Mouse (Mus musculus) embryonic facial prominence, embryonic 12.5 days (tissue): ENCODE results near the gene Dpy19l2. TPM values are rescaled to one million over a fixed set of nuclear protein-coding genes. Genes with fewer than 3 reads are reported as not detected.
"Not testable (repeated sequence)": the region's sequence is repeated elsewhere in the genome, so short reads cannot be mapped to it uniquely, and the experiment has no call there.

ENCODE experiments used
- ATAC-seq: fragments of 200-750 bp; cut with Nextera tagmentation; 2 replicates; pipeline ENCODE4 v1.8.0; 2017; ENCODE audit not compliant: insufficient number of reproducible peaks, insufficient read depth, low FRiP score, low TSS enrichment
- H3K27ac ChIP-seq: fragments of 300-500 bp; sonication (generic); 2 replicates; pipeline ENCODE4 v1.5.1; 2016; ENCODE audit warnings: mild to moderate bottlenecking
- H3K27me3 ChIP-seq: fragments of 300-500 bp; sonication (generic); 2 replicates; pipeline ENCODE4 v1.6.1; 2016; ENCODE audit warnings: mild to moderate bottlenecking, moderate library complexity
- H3K36me3 ChIP-seq: fragments of 300-500 bp; sonication (generic); 2 replicates; pipeline ENCODE4 v1.6.1; 2016; ENCODE audit warnings: mild to moderate bottlenecking
- H3K4me1 ChIP-seq: fragments of 300-500 bp; sonication (generic); 2 replicates; pipeline ENCODE4 v1.6.1; 2016
- H3K4me2 ChIP-seq: fragments of 300-500 bp; sonication (generic); replicated peaks from 2 replicates; pipeline ENCODE4 v1.6.1; 2016; ENCODE audit warnings: mild to moderate bottlenecking, moderate library complexity
- H3K4me3 ChIP-seq: fragments of 300-500 bp; sonication (generic); 2 replicates; pipeline ENCODE4 v1.5.1; 2016; ENCODE audit warnings: mild to moderate bottlenecking
- H3K9ac ChIP-seq: fragments of 300-500 bp; sonication (generic); 2 replicates; pipeline ENCODE4 v1.6.1; 2016; ENCODE audit warnings: mild to moderate bottlenecking, moderate library complexity
- H3K9me3 ChIP-seq: fragments of 300-500 bp; sonication (generic); 2 replicates; pipeline ENCODE4 v1.6.1; 2016; ENCODE audit warnings: mild to moderate bottlenecking, moderate library complexity
- WGBS: fragments of 180-500 bp; shearing (Covaris S2); methylation state at CpG from one replicate; pipeline ENCODE4 v1.1.7; 2016; 5-methylcytosine and 5-hydroxymethylcytosine counted together
- polyA plus RNA-seq: library from polyadenylated mRNA; unstranded; fragments of >200 nt; fragmentation: Nextera tagmentation; extraction: Ambion mirVana; gene quantifications from 2 replicates; pipeline ENCODE4 v1.2.1, GENCODE M21; 2016

Gene Dpy19l2
- 0.23 and 0.52 TPM in 2 replicates for polyA plus RNA-seq

- no peaks in the 10 kb centered on the region for H3K36me3 ChIP-seq
- H3K4me3 ChIP-seq = peak within 1 kb of the TSS; percentile 45
- peaks cover 6% of the 10 kb centered on the region; the same call in 1 of the 2 replicates for H3K27me3 ChIP-seq
- H3K4me2 ChIP-seq = peak within 1 kb of the TSS; percentile 92
- WGBS = 1% methylated on average over 45 of the region's 45 CpGs
- peak within 1 kb of the TSS; percentile 48 for H3K9ac ChIP-seq
- H3K27ac ChIP-seq = no peak within 1 kb of the TSS
- ATAC-seq = peak; percentile 77
- H3K9me3 ChIP-seq = no peaks in the 10 kb centered on the region
- no peaks in the 10 kb centered on the region for H3K4me1 ChIP-seq
Observed at GRCm38 (mm10) chr9:24695700-24696404, at the start of gene Dpy19l2. Gene Dpy19l2, minus strand, starts transcription at chr9:24696293.

- no peak overlapping the region for H3K4me2 ChIP-seq
- 87% methylated on average over 5 of the region's 5 CpGs for WGBS
Observed at GRCm38 (mm10) chr9:24744958-24745357, 48.9 kb upstream of the Dpy19l2 start.

GRCm38 (mm10) chr9:24701246-24701645, 5.2 kb upstream of the Dpy19l2 start:
- no peak overlapping the region for H3K4me2 ChIP-seq

More at GRCm38 (mm10) chr9:24744958-24745357, 48.9 kb upstream of the Dpy19l2 start:
- Histone ChIP-seq H3K9ac (no peak overlapping the region), H3K4me3 (no peak overlapping the region), H3K9me3 (no peaks in the 10 kb centered on the region), H3K4me1 (no peaks in the 10 kb centered on the region), H3K36me3 (no peaks in the 10 kb centered on the region), H3K27me3 (no peaks in the 10 kb centered on the region), H3K27ac (no peak overlapping the region)
- no peak for ATAC-seq

GRCm38 (mm10) chr9:24696405-24696778, 299 bp upstream of the Dpy19l2 start:
- Histone ChIP-seq H3K9ac (no peak overlapping the region), H3K27ac (no peak overlapping the region)

More at GRCm38 (mm10) chr9:24701246-24701645, 5.2 kb upstream of the Dpy19l2 start:
- Histone ChIP-seq H3K9me3 (no peaks in the 10 kb centered on the region), H3K36me3 (no peaks in the 10 kb centered on the region), H3K27me3 (peaks cover 6% of the 10 kb centered on the region; the same call in 1 of the 2 replicates), H3K27ac (no peak overlapping the region), H3K9ac (no peak overlapping the region), H3K4me3 (no peak overlapping the region), H3K4me1 (no peaks in the 10 kb centered on the region)
- no peak for ATAC-seq

GRCm38 (mm10) chr9:24637341-24637740, 58.8 kb downstream of the Dpy19l2 start:
- H3K4me1 ChIP-seq, H3K4me3 ChIP-seq, H3K4me2 ChIP-seq, H3K27ac ChIP-seq, H3K9ac ChIP-seq, H3K27me3 ChIP-seq, H3K36me3 ChIP-seq, ATAC-seq, H3K9me3 ChIP-seq: not testable (repeated sequence)
- 82% methylated on average over 2 of the region's 2 CpGs for WGBS

More at GRCm38 (mm10) chr9:24696405-24696778, 299 bp upstream of the Dpy19l2 start:
- Histone ChIP-seq H3K9me3 (no peaks in the 10 kb centered on the region), H3K36me3 (no peaks in the 10 kb centered on the region), H3K27me3 (peaks cover 6% of the 10 kb centered on the region; the same call in 1 of the 2 replicates), H3K4me1 (no peaks in the 10 kb centered on the region), H3K4me3 (peak overlapping the region; percentile 45), H3K4me2 (peak overlapping the region; percentile 92)
- ATAC-seq = no peak
- 14% methylated on average over 9 of the region's 9 CpGs for WGBS

- no peaks in the 10 kb centered on the region for H3K27me3 ChIP-seq
- no peak within 1 kb of the TSS for H3K4me3 ChIP-seq
- no peak within 1 kb of the TSS for H3K27ac ChIP-seq
- ATAC-seq = no peak
- 89% methylated on average over 5 of the region's 5 CpGs for WGBS
- no peak within 1 kb of the TSS for H3K9ac ChIP-seq
- no peaks in the 10 kb centered on the region for H3K9me3 ChIP-seq
- no peaks in the 10 kb centered on the region for H3K4me1 ChIP-seq
- H3K4me2 ChIP-seq = no peak within 1 kb of the TSS
- no peaks in the 10 kb centered on the region for H3K36me3 ChIP-seq
Observed at GRCm38 (mm10) chr9:24624896-24625295, 71.2 kb downstream of the Dpy19l2 start, which contains the start of gene Cypt4. Gene Cypt4, plus strand, starts transcription at chr9:24625196.

- no peak overlapping the region for H3K9ac ChIP-seq
- H3K4me1 ChIP-seq = no peaks in the 10 kb centered on the region
- no peaks in the 10 kb centered on the region for H3K9me3 ChIP-seq
- H3K27me3 ChIP-seq = no peaks in the 10 kb centered on the region
- no peak for ATAC-seq
- H3K4me3 ChIP-seq = no peak overlapping the region
- WGBS = 45% methylated on average over 2 of the region's 2 CpGs
- no peak overlapping the region for H3K4me2 ChIP-seq
- H3K27ac ChIP-seq = no peak overlapping the region
- no peaks in the 10 kb centered on the region for H3K36me3 ChIP-seq
Observed at GRCm38 (mm10) chr9:24538159-24538558, 157.9 kb downstream of the Dpy19l2 start.

- H3K4me3 ChIP-seq = no peak overlapping the region
- no peak overlapping the region for H3K4me2 ChIP-seq
- H3K27me3 ChIP-seq = no peaks in the 10 kb centered on the region
- ATAC-seq = no peak; the same call in 1 of the 2 replicates
- H3K36me3 ChIP-seq = no peaks in the 10 kb centered on the region
- H3K4me1 ChIP-seq = no peaks in the 10 kb centered on the region
- H3K9ac ChIP-seq = no peak overlapping the region
- H3K9me3 ChIP-seq = no peaks in the 10 kb centered on the region
- H3K27ac ChIP-seq = no peak overlapping the region
- WGBS = 55% methylated on average over 10 of the region's 10 CpGs
Observed at GRCm38 (mm10) chr9:24516575-24517139, 179.4 kb downstream of the Dpy19l2 start.

- no peaks in the 10 kb centered on the region for H3K4me1 ChIP-seq
- no peak overlapping the region for H3K4me2 ChIP-seq
- WGBS = 54% methylated on average over 5 of the region's 5 CpGs
- no peak overlapping the region for H3K27ac ChIP-seq
- no peak overlapping the region for H3K4me3 ChIP-seq
- H3K9ac ChIP-seq = no peak overlapping the region
- no peaks in the 10 kb centered on the region for H3K27me3 ChIP-seq
- no peaks in the 10 kb centered on the region for H3K36me3 ChIP-seq
- ATAC-seq = no peak
- no peaks in the 10 kb centered on the region for H3K9me3 ChIP-seq
Observed at GRCm38 (mm10) chr9:24514078-24514469, 182.0 kb downstream of the Dpy19l2 start.

GRCm38 (mm10) chr9:24513290-24514077, 182.6 kb downstream of the Dpy19l2 start:
- H3K9ac ChIP-seq = no peak overlapping the region
- no peaks in the 10 kb centered on the region for H3K9me3 ChIP-seq
- H3K36me3 ChIP-seq = no peaks in the 10 kb centered on the region
- no peak overlapping the region for H3K4me3 ChIP-seq
- no peaks in the 10 kb centered on the region for H3K4me1 ChIP-seq
- no peak for ATAC-seq
- WGBS = 76% methylated on average over 9 of the region's 9 CpGs
- no peak overlapping the region for H3K27ac ChIP-seq
- no peaks in the 10 kb centered on the region for H3K27me3 ChIP-seq
- no peak overlapping the region for H3K4me2 ChIP-seq

- no peaks in the 10 kb centered on the region for H3K36me3 ChIP-seq
- H3K4me3 ChIP-seq = no peak overlapping the region
- 91% methylated on average over 5 of the region's 5 CpGs for WGBS
- no peak overlapping the region for H3K27ac ChIP-seq
- ATAC-seq = no peak
- H3K4me1 ChIP-seq = no peaks in the 10 kb centered on the region
- H3K4me2 ChIP-seq = no peak overlapping the region
- no peak overlapping the region for H3K9ac ChIP-seq
- no peaks in the 10 kb centered on the region for H3K27me3 ChIP-seq
- no peaks in the 10 kb centered on the region for H3K9me3 ChIP-seq
Observed at GRCm38 (mm10) chr9:24512121-24512539, 184.0 kb downstream of the Dpy19l2 start.
